8 mouse cellular contexts compared by ENCODE assay signal in genomic region chr7:80992631-80992979, GRCm38 (mm10). TPM values are rescaled to one million over a fixed set of nuclear protein-coding genes. Genes with fewer than 3 reads are reported as not detected.
DNase-seq lines count a peak whose midpoint lies in the region; ATAC-seq and TF ChIP-seq lines count a peak whose summit lies in the region.

No protein-coding gene starts in this region.

- no peaks in the 10 kb centered on the region for H3K36me3 ChIP-seq in liver, adult 2 months (ENCODE audit: control insufficient read depth, insufficient read depth, low read length)
- no peaks in the 10 kb centered on the region for H3K36me3 ChIP-seq in forebrain, embryonic 15.5 days
- H3K36me3 ChIP-seq in intestine, embryonic 16.5 days (ENCODE audit: control insufficient read depth, insufficient read depth, low read length): no peaks in the 10 kb centered on the region
- H3K36me3 ChIP-seq in lung, embryonic 16.5 days (ENCODE audit: control insufficient read depth, insufficient read depth, low read length): no peaks in the 10 kb centered on the region
- H3K36me3 ChIP-seq in stomach, postnatal 0 days (ENCODE audit: control insufficient read depth, insufficient read depth, low read length): no peaks in the 10 kb centered on the region

- H3K4me3 ChIP-seq in liver, adult 2 months (ENCODE audit: insufficient read depth, low read depth, low read length): peak overlapping the region; percentile 87
- peak overlapping the region; percentile 71 for H3K4me3 ChIP-seq in bone marrow, adult 2 months (replicated peaks; ENCODE audit: control insufficient read depth, low read depth, low read length)
- peak overlapping the region; percentile 67 for H3K4me3 ChIP-seq in forebrain, embryonic 15.5 days
- H3K4me3 ChIP-seq in intestine, embryonic 16.5 days (ENCODE audit: low read length): peak overlapping the region; percentile 97
- peak overlapping the region; percentile 91 for H3K4me3 ChIP-seq in lung, embryonic 16.5 days (ENCODE audit: low read length)
- H3K4me3 ChIP-seq in stomach, postnatal 0 days (ENCODE audit: low read depth, low read length): peak overlapping the region; percentile 96

- peak overlapping the region; percentile 96 for H3K27ac ChIP-seq in liver, adult 2 months (replicated peaks; ENCODE audit: insufficient read depth, low read depth, low read length)
- peak overlapping the region; percentile 16 for H3K27ac ChIP-seq in bone marrow, adult 2 months (ENCODE audit: control insufficient read depth, insufficient read depth, low read depth, low read length, poor library complexity)
- peak overlapping the region; percentile 89 for H3K27ac ChIP-seq in forebrain, embryonic 15.5 days (replicated peaks)
- peak overlapping the region; percentile 97 for H3K27ac ChIP-seq in intestine, embryonic 16.5 days (ENCODE audit: low read length)
- H3K27ac ChIP-seq in lung, embryonic 16.5 days (ENCODE audit: low read length): peak overlapping the region; percentile 98
- H3K27ac ChIP-seq in stomach, postnatal 0 days (replicated peaks): peak overlapping the region; percentile 97

- peak; percentile 55 for DNase-seq in liver, adult 2 months (ENCODE audit: extremely low read depth, low read depth, low spot score)
- no peak for DNase-seq in liver
- DNase-seq in stomach, postnatal 0 days (ENCODE audit: low spot score): no peak

- H3K79me2 ChIP-seq in liver, adult 2 months (ENCODE audit: control insufficient read depth, insufficient read depth, low read length): peaks cover 22% of the 10 kb centered on the region

- no peak for TF ChIP-seq EP300 in stomach, postnatal 0 days (optimal IDR thresholded peaks at IDR 0.05)

- TF ChIP-seq CTCF in liver, adult 2 months (IDR thresholded peaks at IDR 0.05; ENCODE audit: low read depth, low read length): no peak
- TF ChIP-seq CTCF in bone marrow, adult 2 months (IDR thresholded peaks at IDR 0.05; ENCODE audit: control insufficient read depth, insufficient read depth, low read length): no peak
- TF ChIP-seq CTCF in stomach, postnatal 0 days (IDR thresholded peaks at IDR 0.05; ENCODE audit: low read depth): no peak

- peak overlapping the region; percentile 77 for H3K4me2 ChIP-seq in forebrain, embryonic 15.5 days (replicated peaks)
- H3K4me2 ChIP-seq in intestine, embryonic 16.5 days (ENCODE audit: low read depth, low read length): peak overlapping the region; percentile 66
- peak overlapping the region; percentile 87 for H3K4me2 ChIP-seq in lung, embryonic 16.5 days (ENCODE audit: low read depth, low read length)
- peak overlapping the region; percentile 61 for H3K4me2 ChIP-seq in stomach, postnatal 0 days (replicated peaks; ENCODE audit: low read depth)

- peak overlapping the region; percentile 92 for H3K9ac ChIP-seq in liver, adult 2 months (ENCODE audit: low read depth, low read length)
- H3K9ac ChIP-seq in forebrain, embryonic 15.5 days (replicated peaks): peak overlapping the region; percentile 91
- H3K9ac ChIP-seq in intestine, embryonic 16.5 days (ENCODE audit: low read depth, low read length): peak overlapping the region; percentile 96
- H3K9ac ChIP-seq in lung, embryonic 16.5 days (ENCODE audit: low read length): peak overlapping the region; percentile 98
- H3K9ac ChIP-seq in stomach, postnatal 0 days (ENCODE audit: low read length): peak overlapping the region; percentile 97

- no peaks in the 10 kb centered on the region for H3K27me3 ChIP-seq in liver, adult 2 months (ENCODE audit: control insufficient read depth, insufficient read depth, low read length)
- no peaks in the 10 kb centered on the region for H3K27me3 ChIP-seq in forebrain, embryonic 15.5 days
- no peaks in the 10 kb centered on the region for H3K27me3 ChIP-seq in intestine, embryonic 16.5 days (replicated peaks; ENCODE audit: control insufficient read depth, insufficient read depth, low read length)
- H3K27me3 ChIP-seq in lung, embryonic 16.5 days (ENCODE audit: control insufficient read depth, insufficient read depth, low read depth, low read length): no peaks in the 10 kb centered on the region
- H3K27me3 ChIP-seq in stomach, postnatal 0 days (ENCODE audit: control insufficient read depth, insufficient read depth, low read length): no peaks in the 10 kb centered on the region

- under 1% methylated on average over 12 of the region's 12 CpGs for WGBS in liver, adult 2 months
- 3% methylated on average over 12 of the region's 12 CpGs for WGBS in bone marrow, adult 2 months
- WGBS in forebrain, embryonic 15.5 days: under 1% methylated on average over 12 of the region's 12 CpGs
- 2% methylated on average over 12 of the region's 12 CpGs for WGBS in intestine, embryonic 16.5 days
- 1% methylated on average over 12 of the region's 12 CpGs for WGBS in lung, embryonic 16.5 days
- WGBS in stomach, postnatal 0 days: 2% methylated on average over 12 of the region's 12 CpGs

- no peak for TF ChIP-seq POLR2A in liver, adult 2 months (IDR thresholded peaks at IDR 0.05; ENCODE audit: extremely low read depth, insufficient read depth, low read length)
- TF ChIP-seq POLR2A in bone marrow, adult 2 months (IDR thresholded peaks at IDR 0.05; ENCODE audit: borderline replicate concordance, control insufficient read depth, low read depth, low read length): no peak

- no peaks in the 10 kb centered on the region for H3K9me3 ChIP-seq in forebrain, embryonic 15.5 days
- no peaks in the 10 kb centered on the region for H3K9me3 ChIP-seq in intestine, embryonic 16.5 days (ENCODE audit: control insufficient read depth, low read length)
- H3K9me3 ChIP-seq in lung, embryonic 16.5 days (ENCODE audit: control insufficient read depth, low read length): no peaks in the 10 kb centered on the region
- H3K9me3 ChIP-seq in stomach, postnatal 0 days (ENCODE audit: control insufficient read depth, low read length): no peaks in the 10 kb centered on the region

- peaks cover 23% of the 10 kb centered on the region for H3K4me1 ChIP-seq in liver, adult 2 months (ENCODE audit: control insufficient read depth, insufficient read depth, low read length)
- no peaks in the 10 kb centered on the region; the same call in 1 of the 2 replicates for H3K4me1 ChIP-seq in bone marrow, adult 2 months (ENCODE audit: control insufficient read depth, insufficient read depth, low read length)
- peaks cover 36% of the 10 kb centered on the region for H3K4me1 ChIP-seq in forebrain, embryonic 15.5 days
- H3K4me1 ChIP-seq in intestine, embryonic 16.5 days (ENCODE audit: control insufficient read depth, insufficient read depth, low read length): peaks cover 33% of the 10 kb centered on the region
- H3K4me1 ChIP-seq in lung, embryonic 16.5 days (replicated peaks; ENCODE audit: control insufficient read depth, insufficient read depth, low read length): peaks cover 23% of the 10 kb centered on the region
- H3K4me1 ChIP-seq in stomach, postnatal 0 days (replicated peaks; ENCODE audit: control insufficient read depth, insufficient read depth): peaks cover 7% of the 10 kb centered on the region

- no peak for ATAC-seq in forebrain, embryonic 15.5 days (replicated peaks)
- ATAC-seq in intestine, embryonic 16.5 days: no peak
- no peak for ATAC-seq in lung, embryonic 16.5 days (ENCODE audit: low read depth)
- no peak for ATAC-seq in stomach, postnatal 0 days (ENCODE audit: low FRiP score, low TSS enrichment)
- ATAC-seq in megakaryocyte-erythroid progenitor cell, adult 5-6 weeks (replicated peaks; ENCODE audit: low FRiP score, low TSS enrichment, poor library complexity, severe bottlenecking): no peak

RNA-seq across cellular contexts. Expression of gene Zfp592, which starts 0.9 kb away (rescaled TPM):
- total RNA-seq in liver, adult 2 months (2014; rRNA removed): 6.7 and 9.9 TPM in 2 replicates
- polyA plus RNA-seq in liver, adult 2 months (2012; rRNA removed): 6.8 and 11.3 TPM in 2 replicates
- 13.7 and 24.7 TPM in 2 replicates for polyA plus RNA-seq in bone marrow, adult 2 months (2011; ENCODE audit: insufficient read depth, insufficient read length, low replicate concordance, missing spikeins)
- polyA plus RNA-seq in forebrain, embryonic 15.5 days (2015; fragmentation: Nextera tagmentation; extraction: Ambion mirVana): 8.3 and 9.8 TPM in 2 replicates
- 9.9 and 12.4 TPM in 2 replicates for polyA plus RNA-seq in intestine, embryonic 16.5 days (2015; fragmentation: Nextera tagmentation; extraction: Ambion mirVana)
- polyA plus RNA-seq in lung, embryonic 16.5 days (2015; fragmentation: Nextera tagmentation; extraction: Ambion mirVana): 13.5 and 15.3 TPM in 2 replicates
- polyA plus RNA-seq in stomach, postnatal 0 days (2015; fragmentation: Nextera tagmentation; extraction: Ambion mirVana): 3.0 and 4.6 TPM in 2 replicates
- 33.1 and 38.5 TPM in 2 replicates for total RNA-seq in megakaryocyte-erythroid progenitor cell, adult 5-6 weeks (2014; fragmentation: Nextera tagmentation)
- 12.5 TPM in 2 replicates for total RNA-seq in megakaryocyte-erythroid progenitor cell, adult 5-6 weeks (2017)

RNA-seq across cellular contexts. Expression of gene Sec11a, which starts 45.0 kb away (rescaled TPM):
- 80.9 and 103 TPM in 2 replicates for total RNA-seq in liver, adult 2 months (2014; rRNA removed)
- 52.0 and 64.6 TPM in 2 replicates for polyA plus RNA-seq in liver, adult 2 months (2012; rRNA removed)
- 44.5 and 47.9 TPM in 2 replicates for polyA plus RNA-seq in bone marrow, adult 2 months (2011; ENCODE audit: insufficient read depth, insufficient read length, low replicate concordance, missing spikeins)
- polyA plus RNA-seq in forebrain, embryonic 15.5 days (2015; fragmentation: Nextera tagmentation; extraction: Ambion mirVana): 149 and 157 TPM in 2 replicates
- 234 and 256 TPM in 2 replicates for polyA plus RNA-seq in intestine, embryonic 16.5 days (2015; fragmentation: Nextera tagmentation; extraction: Ambion mirVana)
- 195 and 215 TPM in 2 replicates for polyA plus RNA-seq in lung, embryonic 16.5 days (2015; fragmentation: Nextera tagmentation; extraction: Ambion mirVana)
- polyA plus RNA-seq in stomach, postnatal 0 days (2015; fragmentation: Nextera tagmentation; extraction: Ambion mirVana): 167 and 168 TPM in 2 replicates
- 109 and 150 TPM in 2 replicates for total RNA-seq in megakaryocyte-erythroid progenitor cell, adult 5-6 weeks (2014; fragmentation: Nextera tagmentation)
- 393 and 493 TPM in 2 replicates for total RNA-seq in megakaryocyte-erythroid progenitor cell, adult 5-6 weeks (2017)

Comparison
In these comparisons a context has a peak if more than half of its experiments do, and no peak if none do; other contexts are left out.
1. H3K27ac ChIP-seq: peak in every context shown above with its lines; median percentile 98 in lung, embryonic 16.5 days; 97 in intestine, embryonic 16.5 days; 97 in stomach, postnatal 0 days; 96 in liver, adult 2 months; 89 in forebrain, embryonic 15.5 days; 16 in bone marrow, adult 2 months.